Mouse (Mus musculus) embryonic facial prominence, embryonic 12.5 days (tissue): Measurements from ENCODE around the gene Cdk12. TPM values are rescaled to one million over a fixed set of nuclear protein-coding genes. Genes with fewer than 3 reads are reported as not detected.

Source experiments
- ATAC-seq: fragments of 200-750 bp; cut with Nextera tagmentation; 2 replicates; pipeline ENCODE4 v1.8.0; 2017; ENCODE audit not compliant: insufficient number of reproducible peaks, insufficient read depth, low FRiP score, low TSS enrichment
- H3K27ac ChIP-seq: fragments of 300-500 bp; sonication (generic); 2 replicates; pipeline ENCODE4 v1.5.1; 2016; ENCODE audit warnings: mild to moderate bottlenecking
- H3K27me3 ChIP-seq: fragments of 300-500 bp; sonication (generic); 2 replicates; pipeline ENCODE4 v1.6.1; 2016; ENCODE audit warnings: mild to moderate bottlenecking, moderate library complexity
- H3K36me3 ChIP-seq: fragments of 300-500 bp; sonication (generic); 2 replicates; pipeline ENCODE4 v1.6.1; 2016; ENCODE audit warnings: mild to moderate bottlenecking
- H3K4me1 ChIP-seq: fragments of 300-500 bp; sonication (generic); 2 replicates; pipeline ENCODE4 v1.6.1; 2016
- H3K4me2 ChIP-seq: fragments of 300-500 bp; sonication (generic); replicated peaks from 2 replicates; pipeline ENCODE4 v1.6.1; 2016; ENCODE audit warnings: mild to moderate bottlenecking, moderate library complexity
- H3K4me3 ChIP-seq: fragments of 300-500 bp; sonication (generic); 2 replicates; pipeline ENCODE4 v1.5.1; 2016; ENCODE audit warnings: mild to moderate bottlenecking
- H3K9ac ChIP-seq: fragments of 300-500 bp; sonication (generic); 2 replicates; pipeline ENCODE4 v1.6.1; 2016; ENCODE audit warnings: mild to moderate bottlenecking, moderate library complexity
- H3K9me3 ChIP-seq: fragments of 300-500 bp; sonication (generic); 2 replicates; pipeline ENCODE4 v1.6.1; 2016; ENCODE audit warnings: mild to moderate bottlenecking, moderate library complexity
- WGBS: fragments of 180-500 bp; shearing (Covaris S2); methylation state at CpG from one replicate; pipeline ENCODE4 v1.1.7; 2016; 5-methylcytosine and 5-hydroxymethylcytosine counted together
- polyA plus RNA-seq: library from polyadenylated mRNA; unstranded; fragments of >200 nt; fragmentation: Nextera tagmentation; extraction: Ambion mirVana; gene quantifications from 2 replicates; pipeline ENCODE4 v1.2.1, GENCODE M21; 2016

Cdk12 gene
- polyA plus RNA-seq, 1 experiment from 2014 or later: 15.9 TPM

DNA sequence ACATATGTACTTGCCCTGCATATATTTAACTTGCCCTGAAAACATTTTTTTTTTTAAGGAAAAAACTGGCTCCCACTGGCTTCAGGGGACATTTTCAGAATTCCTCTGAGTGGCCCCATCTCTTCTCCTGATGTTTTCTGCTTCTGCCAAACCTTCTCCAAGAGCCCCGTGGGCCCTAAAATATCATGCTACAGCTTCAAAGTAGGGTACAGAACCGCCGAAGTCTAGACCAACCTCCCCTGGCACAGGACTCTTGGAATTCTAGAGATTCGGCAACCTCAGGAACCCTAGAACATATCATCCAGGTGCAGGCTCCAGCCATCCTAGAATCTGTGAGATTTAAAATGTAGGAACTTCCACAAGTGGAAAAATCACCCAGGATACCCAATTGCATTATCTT, 116.7 kb downstream of the Cdk12 start:
- Histone ChIP-seq H3K27me3 (peaks cover 99% of the 10 kb centered on the region), H3K4me3 (no peak overlapping the region), H3K36me3 (no peaks in the 10 kb centered on the region), H3K4me2 (no peak overlapping the region), H3K9me3 (no peaks in the 10 kb centered on the region), H3K9ac (no peak overlapping the region), H3K4me1 (0 out of 2 replicates have a peak, but pooled peaks cover 5% of the 10 kb centered on the region), H3K27ac (no peak overlapping the region)
- WGBS: 10% methylated on average over 4 of the region's 4 CpGs
- ATAC-seq: no peak

DNA sequence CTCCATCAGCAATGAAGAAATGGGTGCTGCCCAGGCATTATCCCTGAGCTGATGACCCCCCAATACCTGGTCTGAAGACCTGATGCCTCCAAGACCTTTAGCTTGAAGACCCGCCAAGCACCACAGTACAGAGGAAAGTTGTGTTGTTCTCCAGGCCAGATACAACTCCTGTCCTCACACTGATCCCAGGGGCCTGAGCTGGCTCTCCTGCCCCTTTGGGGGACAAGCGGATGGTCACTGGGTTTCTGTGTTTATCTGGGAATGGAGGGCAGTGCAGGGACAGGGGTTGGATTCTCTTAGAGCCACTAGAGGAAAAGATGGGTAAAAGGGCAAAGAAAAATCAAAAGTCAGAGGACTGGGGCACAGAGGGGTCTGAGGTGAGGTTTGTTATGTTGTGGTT, 117.1 kb downstream of the Cdk12 start:
- Histone ChIP-seq H3K4me1 (0 out of 2 replicates have a peak, but pooled peaks cover 5% of the 10 kb centered on the region), H3K4me2 (no peak overlapping the region), H3K9me3 (no peaks in the 10 kb centered on the region), H3K27me3 (peaks cover 100% of the 10 kb centered on the region), H3K36me3 (no peaks in the 10 kb centered on the region), H3K9ac (no peak overlapping the region), H3K27ac (no peak overlapping the region), H3K4me3 (no peak overlapping the region)
- ATAC-seq: no peak
- 6% methylated on average over 2 of the region's 2 CpGs for WGBS

DNA sequence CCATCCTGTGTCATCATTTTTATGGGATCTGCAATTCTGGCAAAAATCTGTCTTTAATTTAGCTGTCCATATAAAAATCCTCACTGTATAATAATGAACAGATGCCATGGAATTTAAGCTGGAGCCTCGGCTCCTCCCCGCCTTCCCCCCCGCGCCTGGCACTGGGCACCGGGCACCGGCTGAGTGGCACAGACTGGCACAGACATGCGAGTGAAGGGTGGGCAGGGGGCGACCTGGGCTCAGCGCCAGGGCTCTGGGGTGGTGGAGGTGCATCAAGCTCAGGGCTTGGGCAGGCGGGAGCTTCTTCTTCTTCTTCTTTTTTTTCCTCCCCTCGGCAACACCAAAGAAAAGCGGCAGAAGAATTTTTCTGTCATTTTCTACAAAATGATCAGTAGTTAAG, 117.5 kb downstream of the Cdk12 start:
- H3K9me3 ChIP-seq: no peaks in the 10 kb centered on the region
- H3K27me3 ChIP-seq: peaks cover 100% of the 10 kb centered on the region
- H3K4me2 ChIP-seq: no peak overlapping the region
- no peak overlapping the region for H3K27ac ChIP-seq
- 9% methylated on average over 12 of the region's 12 CpGs for WGBS
- no peak overlapping the region for H3K9ac ChIP-seq
- H3K4me3 ChIP-seq: no peak overlapping the region
- H3K36me3 ChIP-seq: no peaks in the 10 kb centered on the region
- ATAC-seq: no peak
- 0 out of 2 replicates have a peak, but pooled peaks cover 5% of the 10 kb centered on the region for H3K4me1 ChIP-seq

DNA sequence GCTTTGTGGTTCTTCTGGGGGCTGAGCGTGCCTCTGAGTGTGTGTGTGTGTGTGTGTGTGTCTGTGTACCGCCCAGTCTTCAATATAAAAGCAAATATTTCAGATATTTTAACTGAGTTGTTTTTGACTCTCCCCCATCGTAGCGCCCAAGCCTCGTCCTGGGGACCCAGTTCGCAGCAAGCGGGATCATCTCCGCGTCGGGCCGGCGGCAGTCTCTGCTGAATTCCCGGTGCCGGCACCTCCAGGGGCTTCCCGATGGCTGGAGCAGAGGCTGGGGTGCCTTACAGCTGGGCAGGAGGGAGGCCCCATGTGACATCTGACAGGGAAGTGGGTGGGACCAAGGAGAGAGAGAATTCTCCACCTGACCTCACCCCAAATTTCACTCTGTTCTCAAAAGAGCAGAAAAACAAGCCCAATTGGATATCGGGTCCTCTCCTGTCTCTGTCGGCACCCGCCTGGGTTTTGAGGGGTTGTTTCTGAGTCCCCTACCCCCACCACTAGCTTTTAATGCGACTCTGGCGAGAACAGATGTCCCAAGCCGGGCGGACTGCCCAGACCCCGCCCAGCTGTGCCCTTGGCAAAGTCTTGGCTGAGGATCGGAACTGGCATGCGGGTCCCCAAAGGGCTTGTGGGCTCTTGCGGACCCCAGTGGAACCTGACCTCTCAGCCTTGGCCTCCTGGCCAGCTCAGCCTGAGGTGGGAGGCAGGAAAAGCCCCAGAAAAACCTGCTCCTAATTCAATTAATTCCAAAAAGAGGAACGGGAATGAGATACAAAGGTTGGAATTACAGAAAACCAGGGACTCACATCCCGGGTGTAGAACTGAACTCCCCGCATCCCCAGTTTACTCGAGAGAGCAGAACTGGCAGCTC, 118.2 kb downstream of the Cdk12 start:
- Histone ChIP-seq H3K9ac (no peak overlapping the region), H3K4me3 (no peak overlapping the region)

DNA sequence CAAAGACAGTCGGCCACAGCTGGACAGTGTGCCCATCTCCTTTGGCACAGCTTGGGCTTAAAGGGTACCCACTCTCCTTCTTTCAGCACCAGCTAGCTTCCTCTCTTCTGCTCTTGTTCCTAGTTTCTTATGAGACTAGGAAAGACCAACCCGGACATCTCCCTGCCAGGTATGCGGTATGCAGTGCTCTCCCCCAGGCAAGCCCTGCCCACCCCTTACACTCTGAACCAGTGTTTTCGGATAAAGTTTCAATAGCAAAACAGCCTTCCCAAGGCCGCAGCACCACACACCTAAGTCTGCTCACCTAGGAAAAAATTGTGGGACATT, 118.8 kb downstream of the Cdk12 start:
- Histone ChIP-seq H3K9me3 (no peaks in the 10 kb centered on the region), H3K4me1 (0 out of 2 replicates have a peak, but pooled peaks cover 5% of the 10 kb centered on the region), H3K36me3 (no peaks in the 10 kb centered on the region), H3K4me2 (no peak overlapping the region), H3K27ac (no peak overlapping the region), H3K27me3 (peaks cover 97% of the 10 kb centered on the region), H3K4me3 (no peak overlapping the region), H3K9ac (no peak overlapping the region)
- 6% methylated on average over 5 of the region's 5 CpGs for WGBS
- ATAC-seq: no peak

More for the DNA sequence above, 118.2 kb downstream of the Cdk12 start:
- H3K27ac ChIP-seq: no peak overlapping the region
- no peaks in the 10 kb centered on the region for H3K36me3 ChIP-seq
- H3K4me1 ChIP-seq: 0 out of 2 replicates have a peak, but pooled peaks cover 5% of the 10 kb centered on the region
- H3K27me3 ChIP-seq: peaks cover 100% of the 10 kb centered on the region
- H3K9me3 ChIP-seq: no peaks in the 10 kb centered on the region
- ATAC-seq: no peak
- H3K4me2 ChIP-seq: no peak overlapping the region
- whole genome bisulfite sequencing: 2% methylated on average over 30 of the region's 30 CpGs

DNA sequence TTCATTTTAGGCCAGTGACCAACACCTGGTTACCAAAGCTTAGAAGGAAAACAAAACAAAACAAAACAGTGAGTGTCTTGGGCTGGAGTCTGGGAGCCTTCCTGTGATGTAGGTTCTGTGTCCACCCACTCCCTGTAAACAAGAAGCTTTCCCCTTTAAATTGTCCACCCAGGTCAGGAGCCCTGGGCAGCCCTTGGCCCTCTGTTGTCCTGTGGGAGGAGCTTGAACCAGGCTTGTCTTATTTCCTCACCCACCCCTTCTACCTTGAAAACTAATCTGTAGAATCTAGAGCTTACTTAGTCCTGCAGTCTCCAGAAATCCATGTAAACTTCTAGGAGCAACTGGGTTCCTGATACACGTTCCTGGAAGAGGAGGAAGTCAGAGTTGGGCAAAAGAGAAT, 119.3 kb downstream of the Cdk12 start:
- Histone ChIP-seq H3K4me3 (no peak overlapping the region), H3K4me1 (peaks cover 6% of the 10 kb centered on the region; the same call in 1 of the 2 replicates), H3K9me3 (no peaks in the 10 kb centered on the region), H3K27ac (no peak overlapping the region), H3K27me3 (peaks cover 97% of the 10 kb centered on the region), H3K36me3 (no peaks in the 10 kb centered on the region), H3K4me2 (no peak overlapping the region), H3K9ac (no peak overlapping the region)
- ATAC-seq: no peak
- WGBS: 3% methylated on average over 1 of the region's 1 CpGs

DNA sequence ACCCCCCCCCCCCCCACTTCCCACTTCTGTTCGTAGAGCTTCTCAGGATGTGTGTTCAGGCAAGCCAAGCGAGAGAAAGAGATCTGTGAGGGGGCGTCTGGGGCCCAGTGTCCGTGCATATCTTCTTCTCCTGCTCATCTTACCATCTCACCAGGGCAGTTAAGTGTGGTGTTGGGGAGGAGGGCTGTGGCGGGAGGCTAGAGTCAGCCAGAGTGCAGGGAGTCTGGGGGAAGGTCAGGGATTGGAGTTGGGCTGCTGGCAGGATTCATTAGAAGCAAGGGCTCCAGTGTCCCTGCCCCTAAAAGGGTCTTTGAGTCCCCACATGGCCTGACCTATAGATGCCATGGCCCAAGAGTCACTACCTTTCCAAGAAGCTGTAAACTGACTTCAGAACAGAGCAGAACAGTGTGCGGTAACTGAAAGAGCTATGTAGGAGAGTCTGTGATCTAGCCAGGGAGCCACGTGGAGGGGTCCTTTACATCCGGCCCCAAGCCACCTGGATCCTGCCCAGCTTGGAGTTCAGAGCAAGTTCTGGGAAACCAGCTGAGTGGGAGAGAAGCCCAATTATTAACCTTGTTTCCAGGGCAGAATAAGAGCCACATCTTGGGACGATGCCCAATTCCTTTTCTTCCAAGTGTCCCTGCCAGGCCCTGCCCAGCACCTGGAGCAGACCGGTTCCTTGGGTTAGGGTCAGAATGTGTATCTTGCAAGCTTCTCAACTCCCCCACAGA, 120.4 kb downstream of the Cdk12 start:
- 3% methylated on average over 10 of the region's 10 CpGs for WGBS
- Histone ChIP-seq H3K4me2 (no peak overlapping the region), H3K9me3 (no peaks in the 10 kb centered on the region), H3K4me1 (peaks cover 17% of the 10 kb centered on the region), H3K27me3 (peaks cover 97% of the 10 kb centered on the region), H3K4me3 (no peak overlapping the region), H3K36me3 (no peaks in the 10 kb centered on the region), H3K27ac (no peak overlapping the region), H3K9ac (no peak overlapping the region)
- ATAC-seq: no peak

DNA sequence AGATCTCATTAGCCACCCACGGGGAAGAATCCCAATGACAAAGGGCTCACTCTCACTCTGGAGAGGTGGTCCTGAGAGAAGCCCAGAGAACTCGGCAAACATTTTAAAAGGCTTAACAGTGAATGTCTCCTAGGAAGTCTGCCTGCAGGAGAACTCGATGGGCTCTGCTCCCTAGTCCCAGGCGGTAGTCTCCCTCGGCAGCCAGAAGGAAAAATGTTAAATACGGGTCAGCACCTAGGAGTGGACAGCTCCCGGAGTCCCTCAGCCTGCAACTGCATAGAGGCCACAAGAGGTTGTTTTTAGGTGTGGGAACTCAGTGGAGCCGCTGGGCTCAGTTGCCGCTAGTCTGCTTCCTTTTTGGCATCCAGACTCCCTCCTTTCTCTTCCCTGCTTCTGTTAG, 121.1 kb downstream of the Cdk12 start:
- ATAC-seq: no peak
- Histone ChIP-seq H3K36me3 (no peaks in the 10 kb centered on the region), H3K27ac (no peak overlapping the region), H3K4me2 (no peak overlapping the region), H3K9me3 (no peaks in the 10 kb centered on the region), H3K9ac (no peak overlapping the region), H3K4me3 (no peak overlapping the region), H3K4me1 (peaks cover 22% of the 10 kb centered on the region), H3K27me3 (peaks cover 97% of the 10 kb centered on the region)
- under 1% methylated on average over 9 of the region's 9 CpGs for WGBS

DNA sequence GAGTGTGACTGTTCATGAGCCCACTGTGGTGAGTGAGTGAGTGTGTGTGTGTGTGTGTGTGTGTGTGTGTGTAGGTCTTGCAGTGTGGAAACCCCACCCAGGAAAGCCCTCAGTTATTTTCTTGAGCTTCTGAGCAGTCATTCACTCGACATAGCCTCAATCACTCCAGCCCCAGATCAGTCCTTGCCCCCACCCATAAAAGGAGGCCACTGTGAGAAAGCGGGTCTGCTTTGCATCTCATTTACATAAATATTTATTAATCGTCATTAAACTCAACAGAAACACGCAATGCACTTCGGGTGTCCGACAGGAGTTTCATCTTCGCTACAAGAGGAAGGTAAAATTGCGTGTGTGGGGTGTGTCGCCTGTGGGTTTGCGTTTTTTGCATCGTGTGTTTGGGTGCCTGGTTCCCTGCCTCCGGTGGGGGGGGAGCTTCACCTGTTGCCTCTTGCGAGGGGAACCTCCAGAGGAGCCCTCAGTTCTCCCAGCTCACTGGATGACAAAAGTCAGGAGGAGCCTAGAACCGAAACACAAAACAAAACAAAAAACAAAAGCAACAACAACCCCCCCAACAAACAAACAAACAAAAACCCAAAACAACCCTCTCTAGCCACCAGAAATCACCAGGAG, 122.4 kb downstream of the Cdk12 start:
- WGBS: 3% methylated on average over 14 of the region's 14 CpGs
- H3K4me1 ChIP-seq: peaks cover 22% of the 10 kb centered on the region
- H3K4me2 ChIP-seq: no peak overlapping the region
- H3K36me3 ChIP-seq: no peaks in the 10 kb centered on the region
- H3K4me3 ChIP-seq: no peak overlapping the region
- H3K9ac ChIP-seq: no peak overlapping the region
- no peak for ATAC-seq
- H3K27me3 ChIP-seq: peaks cover 97% of the 10 kb centered on the region
- no peak overlapping the region for H3K27ac ChIP-seq
- no peaks in the 10 kb centered on the region for H3K9me3 ChIP-seq

DNA sequence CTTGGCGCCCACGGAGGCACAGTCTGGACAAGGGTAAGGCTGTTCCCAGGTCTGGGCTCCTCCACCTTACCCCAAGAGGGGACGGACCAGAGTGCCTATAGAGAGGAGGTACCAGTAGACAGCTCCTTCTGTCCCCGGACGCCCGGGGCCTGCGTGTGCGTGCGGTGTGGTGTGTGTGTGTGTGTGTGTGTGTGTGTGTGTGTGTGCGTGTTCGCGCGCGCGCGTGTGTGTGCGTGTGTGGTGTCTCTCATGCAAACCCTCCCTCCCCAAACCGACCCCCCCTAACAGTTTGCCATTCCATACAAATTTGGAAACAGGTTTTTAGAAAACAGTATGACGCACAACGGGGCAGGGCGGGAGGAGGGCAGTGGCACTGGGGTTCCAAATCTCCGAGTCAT, 123.0 kb downstream of the Cdk12 start:
- peak; percentile 54; the same call in 1 of the 2 replicates for ATAC-seq
- no peak overlapping the region for H3K27ac ChIP-seq
- no peaks in the 10 kb centered on the region for H3K36me3 ChIP-seq
- H3K9ac ChIP-seq: no peak overlapping the region
- no peak overlapping the region for H3K4me3 ChIP-seq
- 4% methylated on average over 21 of the region's 22 CpGs for WGBS
- H3K4me2 ChIP-seq: no peak overlapping the region
- peaks cover 21% of the 10 kb centered on the region for H3K4me1 ChIP-seq
- H3K27me3 ChIP-seq: peaks cover 97% of the 10 kb centered on the region
- no peaks in the 10 kb centered on the region for H3K9me3 ChIP-seq

DNA sequence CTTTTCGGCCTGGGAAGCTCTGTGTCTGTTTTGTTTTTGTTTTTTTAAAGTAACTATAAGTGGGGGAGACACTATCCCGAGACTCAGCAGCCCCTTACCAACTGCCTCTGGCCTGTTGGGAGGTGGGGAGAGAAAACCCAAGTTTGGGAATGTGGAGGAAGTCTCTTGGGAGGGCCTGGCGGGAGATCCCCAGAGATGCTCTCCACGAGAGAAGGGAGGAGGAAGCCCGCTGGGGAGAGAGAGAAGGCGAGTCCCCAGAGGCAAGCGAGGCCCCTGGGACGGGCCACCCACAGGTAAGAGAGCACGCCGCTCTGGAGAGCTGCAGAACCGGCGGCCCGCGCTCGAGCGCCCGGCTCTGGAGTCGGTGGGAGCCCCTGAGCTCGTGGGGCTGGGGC, 123.9 kb downstream of the Cdk12 start:
- H3K4me3 ChIP-seq: no peak overlapping the region; the same call in 1 of the 2 replicates

More for the DNA sequence above, 123.9 kb downstream of the Cdk12 start:
- ATAC-seq: no peak
- peaks cover 97% of the 10 kb centered on the region for H3K27me3 ChIP-seq
- no peak overlapping the region for H3K9ac ChIP-seq
- H3K4me1 ChIP-seq: peaks cover 17% of the 10 kb centered on the region
- H3K4me2 ChIP-seq: 0 out of 2 replicates have a peak overlapping the region, but pooled peaks have one; percentile 35
- no peaks in the 10 kb centered on the region for H3K9me3 ChIP-seq
- H3K27ac ChIP-seq: no peak overlapping the region
- 2% methylated on average over 19 of the region's 19 CpGs for WGBS
- H3K36me3 ChIP-seq: no peaks in the 10 kb centered on the region
